Mouse (Mus musculus) liver, embryonic 18 days (tissue): Measurements from ENCODE around the gene Fcrl1. TPM values are rescaled to one million over a fixed set of nuclear protein-coding genes. Genes with fewer than 3 reads are reported as not detected.

Source experiments
- polyA plus RNA-seq: library from polyadenylated mRNA; depleted of rRNA; stranded (reverse); fragments of >200 nt; gene quantifications from 2 replicates; pipeline ENCODE4 v1.2.3, GENCODE M21; 2012; rRNA removed

Gene Fcrl1
- 0.82 and 1.1 TPM in 2 replicates for polyA plus RNA-seq

DNA sequence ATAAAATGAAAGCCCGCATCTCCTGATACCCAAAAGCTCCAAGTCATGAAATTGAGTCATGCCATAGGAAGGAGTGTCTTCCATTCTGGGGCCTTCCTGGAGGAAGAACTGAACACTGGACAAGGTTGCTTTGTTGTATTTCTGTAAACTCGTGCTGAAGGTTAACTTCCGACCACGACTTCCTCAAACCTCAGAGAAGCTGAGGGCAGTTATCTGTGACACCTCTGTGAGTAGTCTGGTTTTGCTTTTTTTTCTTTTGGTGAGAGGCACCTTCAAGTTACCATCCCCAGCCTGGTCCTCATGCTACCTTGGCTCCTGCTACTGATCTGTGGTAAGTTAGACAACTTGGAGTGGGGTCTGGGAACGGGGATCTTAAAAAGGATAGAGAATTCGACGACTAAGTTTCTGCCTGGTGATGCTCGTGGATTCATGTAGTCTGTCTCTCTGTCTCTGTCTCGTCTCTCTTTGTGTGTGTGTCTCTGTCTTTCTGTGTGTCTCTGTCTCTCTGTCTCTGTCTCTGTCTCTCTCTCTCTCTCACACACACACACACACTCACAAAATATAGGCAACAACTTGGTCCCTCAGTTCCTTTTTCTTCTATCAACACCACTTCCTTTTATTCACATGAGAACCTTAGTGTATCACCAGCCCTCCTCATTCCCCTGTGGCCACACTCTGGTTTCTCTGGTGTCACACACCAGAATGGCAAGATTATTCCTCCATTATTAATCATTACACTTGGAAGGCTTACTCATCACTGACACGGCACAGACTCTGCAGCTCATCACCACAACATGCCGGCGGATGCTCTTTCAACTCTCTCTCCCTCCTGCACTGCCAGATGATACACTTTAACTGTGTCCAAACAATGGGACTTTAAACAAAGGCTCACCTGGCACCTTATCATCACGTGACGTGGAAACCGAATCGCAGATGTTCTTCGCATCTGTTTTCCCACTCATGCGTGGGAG, at the start of gene Fcrl1:
Gene Fcrl1 (plus strand): TSS at position 193 of the 971 bp plus-strand sequence.

DNA sequence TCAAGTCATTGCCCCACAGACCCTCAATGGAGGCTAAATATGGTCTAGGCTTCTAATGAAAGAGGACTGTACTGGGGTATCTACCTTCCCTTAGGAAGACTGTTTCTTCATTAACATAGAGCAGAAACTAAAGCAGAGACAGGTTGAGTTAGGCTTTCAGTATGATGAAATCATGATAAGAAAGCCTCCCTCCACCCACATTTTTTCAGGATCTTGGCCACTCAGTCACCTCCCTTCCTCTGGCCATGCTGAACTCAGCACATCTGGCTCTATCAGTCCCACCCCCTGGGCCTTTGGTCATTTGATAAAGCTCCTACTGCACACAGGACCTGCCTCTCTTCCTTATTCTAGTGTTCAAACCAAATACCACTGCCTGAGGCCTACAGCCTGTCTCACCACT, 18.6 kb upstream of the Fcrl1 start, which contains the start of gene Cd5l:
Gene Cd5l (plus strand): TSS at position 301 of the 400 bp plus-strand sequence.

GRCm38 (mm10) chr3:87435479-87435878, 59.3 kb downstream of the Fcrl1 start, which contains the start of gene Fcrl5:
Gene Fcrl5 (plus strand): TSS chr3:87435773.

Other genes with a start within 250 kb of the Fcrl1 start
- 0.97 and 1.1 TPM in 2 replicates for gene Kirrel, start 201.6 kb upstream of the Fcrl1 start, polyA plus RNA-seq
- 0.17 and 0.22 TPM in 2 replicates for gene Fcrls, start 112.6 kb upstream of the Fcrl1 start, polyA plus RNA-seq
- 99.9 and 101 TPM in 2 replicates for gene Cd5l, start 18.5 kb upstream of the Fcrl1 start, polyA plus RNA-seq
- gene Fcrl5, start 59.4 kb downstream of the Fcrl1 start, polyA plus RNA-seq, result not detected in 2 replicates
- gene Etv3, start 149.0 kb downstream of the Fcrl1 start, polyA plus RNA-seq, result 3.2 TPM in 2 replicates
- 4.7 and 5.3 TPM in 2 replicates for gene Arhgef11, start 241.2 kb downstream of the Fcrl1 start, polyA plus RNA-seq